Mouse (Mus musculus): Measurements from ENCODE around the gene Itgav.

GRCm38 (mm10) chr2:83690372-83690771 lies 33.8 kb upstream of the Itgav start:
- no peak for TF ChIP-seq POLR2A (IDR thresholded peaks at IDR 0.05; ENCODE audit: control insufficient read depth, extremely low read depth, insufficient read depth, low read length, poor library complexity)
- TF ChIP-seq CTCF (IDR thresholded peaks at IDR 0.05; ENCODE audit: borderline replicate concordance, control insufficient read depth, extremely low read depth, insufficient read depth, low read length, poor library complexity) = no peak

All from thymus, adult 2 months (tissue).